Mouse (Mus musculus): ENCODE data around the gene Prr5l. TPM values are rescaled to one million over a fixed set of nuclear protein-coding genes. Genes with fewer than 3 reads are reported as not detected.

The Prr5l gene
- polyA plus RNA-seq, 1 experiment from 2014 or later, result 6.0 TPM

- no peaks in the 10 kb centered on the region for H3K4me1 ChIP-seq (replicated peaks; ENCODE audit: control insufficient read depth, insufficient read depth, low read length)
- H3K27me3 ChIP-seq (ENCODE audit: control insufficient read depth, insufficient read depth, low read length), result no peaks in the 10 kb centered on the region
- ATAC-seq (ENCODE audit: low FRiP score), result no peak
- WGBS, result 87% methylated on average over 7 of the region's 7 CpGs
- no peak overlapping the region for H3K27ac ChIP-seq
- H3K4me2 ChIP-seq (replicated peaks), result no peak overlapping the region
- H3K4me3 ChIP-seq (replicated peaks; ENCODE audit: low read length), result no peak overlapping the region
- no peak for DNase-seq (ENCODE audit: low spot score)
- H3K9ac ChIP-seq, result no peak overlapping the region
- H3K36me3 ChIP-seq (replicated peaks; ENCODE audit: control insufficient read depth, insufficient read depth), result no peaks in the 10 kb centered on the region
- H3K9me3 ChIP-seq (ENCODE audit: control insufficient read depth, low read length), result no peaks in the 10 kb centered on the region
These were observed 40.1 kb downstream of the Prr5l start for GRCm38 (mm10) chr2:101842756-101843155.

GRCm38 (mm10) chr2:101834816-101835523 lies 47.9 kb downstream of the Prr5l start:
- Histone ChIP-seq H3K4me2 (replicated peaks) (no peak overlapping the region), H3K9ac (no peak overlapping the region), H3K27me3 (ENCODE audit: control insufficient read depth, insufficient read depth, low read length) (no peaks in the 10 kb centered on the region), H3K9me3 (ENCODE audit: control insufficient read depth, low read length) (no peaks in the 10 kb centered on the region), H3K27ac (no peak overlapping the region), H3K4me3 (replicated peaks; ENCODE audit: low read length) (no peak overlapping the region), H3K4me1 (replicated peaks; ENCODE audit: control insufficient read depth, insufficient read depth, low read length) (no peaks in the 10 kb centered on the region), H3K36me3 (replicated peaks; ENCODE audit: control insufficient read depth, insufficient read depth) (no peaks in the 10 kb centered on the region)
- WGBS, result 90% methylated on average over 9 of the region's 9 CpGs
- ATAC-seq (ENCODE audit: low FRiP score) (no peak), DNase-seq (ENCODE audit: low spot score) (no peak)

- H3K27ac ChIP-seq, result no peak overlapping the region
- no peak overlapping the region for H3K4me3 ChIP-seq (replicated peaks; ENCODE audit: low read length)
- no peak for DNase-seq (ENCODE audit: low spot score)
- WGBS, result 88% methylated on average over 9 of the region's 9 CpGs
- no peak overlapping the region for H3K9ac ChIP-seq
- H3K27me3 ChIP-seq (ENCODE audit: control insufficient read depth, insufficient read depth, low read length), result no peaks in the 10 kb centered on the region
- H3K4me1 ChIP-seq (replicated peaks; ENCODE audit: control insufficient read depth, insufficient read depth, low read length), result no peaks in the 10 kb centered on the region
- H3K9me3 ChIP-seq (ENCODE audit: control insufficient read depth, low read length), result no peaks in the 10 kb centered on the region
- ATAC-seq (ENCODE audit: low FRiP score), result no peak
- no peaks in the 10 kb centered on the region for H3K36me3 ChIP-seq (replicated peaks; ENCODE audit: control insufficient read depth, insufficient read depth)
- H3K4me2 ChIP-seq (replicated peaks), result no peak overlapping the region
These were observed 50.5 kb downstream of the Prr5l start for GRCm38 (mm10) chr2:101832361-101832760.

- 93% methylated on average over 5 of the region's 5 CpGs for WGBS
- H3K4me1 ChIP-seq (replicated peaks; ENCODE audit: control insufficient read depth, insufficient read depth, low read length), result no peaks in the 10 kb centered on the region
- H3K27ac ChIP-seq, result no peak overlapping the region
- ATAC-seq (ENCODE audit: low FRiP score), result no peak
- no peaks in the 10 kb centered on the region for H3K9me3 ChIP-seq (ENCODE audit: control insufficient read depth, low read length)
- no peak for DNase-seq (ENCODE audit: low spot score)
- no peaks in the 10 kb centered on the region for H3K36me3 ChIP-seq (replicated peaks; ENCODE audit: control insufficient read depth, insufficient read depth)
- no peak overlapping the region for H3K9ac ChIP-seq
- no peak overlapping the region for H3K4me2 ChIP-seq (replicated peaks)
- no peaks in the 10 kb centered on the region for H3K27me3 ChIP-seq (ENCODE audit: control insufficient read depth, insufficient read depth, low read length)
- no peak overlapping the region for H3K4me3 ChIP-seq (replicated peaks; ENCODE audit: low read length)
These were observed 51.0 kb downstream of the Prr5l start for GRCm38 (mm10) chr2:101831851-101832250.

- whole genome bisulfite sequencing, result 49% methylated on average over 9 of the region's 9 CpGs
- DNase-seq (ENCODE audit: low spot score), result no peak
- ATAC-seq (ENCODE audit: low FRiP score), result no peak
These were observed 52.5 kb downstream of the Prr5l start for GRCm38 (mm10) chr2:101830186-101830915.

GRCm38 (mm10) chr2:101829013-101829412 lies 53.8 kb downstream of the Prr5l start:
- DNase-seq (ENCODE audit: low spot score) (no peak), ATAC-seq (ENCODE audit: low FRiP score) (no peak)
- H3K27me3 ChIP-seq (ENCODE audit: control insufficient read depth, insufficient read depth, low read length), result no peaks in the 10 kb centered on the region
- H3K4me1 ChIP-seq (replicated peaks; ENCODE audit: control insufficient read depth, insufficient read depth, low read length), result no peaks in the 10 kb centered on the region
- H3K4me2 ChIP-seq (replicated peaks), result no peak overlapping the region
- H3K9ac ChIP-seq, result no peak overlapping the region
- no peaks in the 10 kb centered on the region for H3K9me3 ChIP-seq (ENCODE audit: control insufficient read depth, low read length)
- no peaks in the 10 kb centered on the region for H3K36me3 ChIP-seq (replicated peaks; ENCODE audit: control insufficient read depth, insufficient read depth)
- H3K27ac ChIP-seq, result no peak overlapping the region
- no peak overlapping the region for H3K4me3 ChIP-seq (replicated peaks; ENCODE audit: low read length)
- 78% methylated on average over 4 of the region's 4 CpGs for WGBS

More at GRCm38 (mm10) chr2:101830186-101830915, 52.5 kb downstream of the Prr5l start:
- no peak overlapping the region for H3K4me3 ChIP-seq (replicated peaks; ENCODE audit: low read length)
- H3K4me2 ChIP-seq (replicated peaks), result no peak overlapping the region
- H3K9me3 ChIP-seq (ENCODE audit: control insufficient read depth, low read length), result no peaks in the 10 kb centered on the region
- H3K9ac ChIP-seq, result no peak overlapping the region
- no peaks in the 10 kb centered on the region for H3K36me3 ChIP-seq (replicated peaks; ENCODE audit: control insufficient read depth, insufficient read depth)
- no peaks in the 10 kb centered on the region for H3K4me1 ChIP-seq (replicated peaks; ENCODE audit: control insufficient read depth, insufficient read depth, low read length)
- no peaks in the 10 kb centered on the region for H3K27me3 ChIP-seq (ENCODE audit: control insufficient read depth, insufficient read depth, low read length)
- H3K27ac ChIP-seq, result no peak overlapping the region

- Histone ChIP-seq H3K9ac (no peak overlapping the region), H3K36me3 (replicated peaks; ENCODE audit: control insufficient read depth, insufficient read depth) (no peaks in the 10 kb centered on the region), H3K9me3 (ENCODE audit: control insufficient read depth, low read length) (no peaks in the 10 kb centered on the region), H3K27ac (no peak overlapping the region), H3K4me3 (replicated peaks; ENCODE audit: low read length) (no peak overlapping the region), H3K4me1 (replicated peaks; ENCODE audit: control insufficient read depth, insufficient read depth, low read length) (no peaks in the 10 kb centered on the region), H3K4me2 (replicated peaks) (no peak overlapping the region), H3K27me3 (ENCODE audit: control insufficient read depth, insufficient read depth, low read length) (no peaks in the 10 kb centered on the region)
- DNase-seq (ENCODE audit: low spot score) (no peak), ATAC-seq (ENCODE audit: low FRiP score) (no peak)
- 78% methylated on average over 5 of the region's 5 CpGs for WGBS
These were observed 54.7 kb downstream of the Prr5l start for GRCm38 (mm10) chr2:101828057-101828643.

GRCm38 (mm10) chr2:101827626-101828025 lies 55.2 kb downstream of the Prr5l start:
- no peak overlapping the region for H3K27ac ChIP-seq
- 49% methylated on average over 5 of the region's 5 CpGs for WGBS
- DNase-seq (ENCODE audit: low spot score) (no peak), ATAC-seq (ENCODE audit: low FRiP score) (no peak)
- H3K4me3 ChIP-seq (replicated peaks; ENCODE audit: low read length), result no peak overlapping the region
- H3K36me3 ChIP-seq (replicated peaks; ENCODE audit: control insufficient read depth, insufficient read depth), result no peaks in the 10 kb centered on the region
- no peak overlapping the region for H3K9ac ChIP-seq
- no peaks in the 10 kb centered on the region for H3K4me1 ChIP-seq (replicated peaks; ENCODE audit: control insufficient read depth, insufficient read depth, low read length)
- no peaks in the 10 kb centered on the region for H3K27me3 ChIP-seq (ENCODE audit: control insufficient read depth, insufficient read depth, low read length)
- H3K9me3 ChIP-seq (ENCODE audit: control insufficient read depth, low read length), result no peaks in the 10 kb centered on the region
- H3K4me2 ChIP-seq (replicated peaks), result no peak overlapping the region

GRCm38 (mm10) chr2:101826950-101827600 lies 55.8 kb downstream of the Prr5l start:
- Histone ChIP-seq H3K4me3 (replicated peaks; ENCODE audit: low read length) (no peak overlapping the region), H3K27me3 (ENCODE audit: control insufficient read depth, insufficient read depth, low read length) (no peaks in the 10 kb centered on the region), H3K4me1 (replicated peaks; ENCODE audit: control insufficient read depth, insufficient read depth, low read length) (no peaks in the 10 kb centered on the region), H3K27ac (no peak overlapping the region), H3K9ac (no peak overlapping the region), H3K36me3 (replicated peaks; ENCODE audit: control insufficient read depth, insufficient read depth) (no peaks in the 10 kb centered on the region), H3K9me3 (ENCODE audit: control insufficient read depth, low read length) (no peaks in the 10 kb centered on the region), H3K4me2 (replicated peaks) (no peak overlapping the region)
- WGBS, result 90% methylated on average over 3 of the region's 3 CpGs
- DNase-seq (ENCODE audit: low spot score) (no peak), ATAC-seq (ENCODE audit: low FRiP score) (no peak)

All from hindbrain, embryonic 14.5 days (tissue).